Mouse (Mus musculus) neural tube, embryonic 13.5 days (tissue): ENCODE measurements around the gene Prrx2. TPM values are rescaled to one million over a fixed set of nuclear protein-coding genes. Genes with fewer than 3 reads are reported as not detected.

Experiments
- ATAC-seq: fragments of 200-750 bp; cut with Nextera tagmentation; 2 replicates; pipeline ENCODE4 v1.8.0; 2017; ENCODE audit warnings: low read depth, mild to moderate bottlenecking, moderate TSS enrichment, moderate library complexity
- H3K27ac ChIP-seq: fragments of 300-500 bp; sonication (generic); replicated peaks from 2 replicates; pipeline ENCODE4 v1.5.1; 2015; ENCODE audit warnings: moderate library complexity, mild to moderate bottlenecking, inconsistent platforms
- H3K27me3 ChIP-seq: fragments of 300-500 bp; sonication (generic); 2 replicates; pipeline ENCODE4 v1.6.1; 2015; ENCODE audit warnings: mild to moderate bottlenecking, inconsistent platforms
- H3K36me3 ChIP-seq: fragments of 300-500 bp; sonication (generic); 2 replicates; pipeline ENCODE4 v1.6.1; 2015; ENCODE audit warnings: mild to moderate bottlenecking, inconsistent platforms
- H3K4me1 ChIP-seq: fragments of 300-500 bp; sonication (generic); replicated peaks from 2 replicates; pipeline ENCODE4 v1.6.1; 2015; ENCODE audit warnings: inconsistent platforms
- H3K4me2 ChIP-seq: fragments of 300-500 bp; sonication (generic); 2 replicates; pipeline ENCODE4 v1.6.1; 2015; ENCODE audit warnings: inconsistent platforms, mild to moderate bottlenecking, moderate library complexity
- H3K4me3 ChIP-seq: fragments of 300-500 bp; sonication (generic); 2 replicates; pipeline ENCODE4 v1.5.1; 2015; ENCODE audit warnings: mild to moderate bottlenecking, inconsistent platforms
- H3K9ac ChIP-seq: fragments of 300-500 bp; sonication (generic); 2 replicates; pipeline ENCODE4 v1.6.1; 2015; ENCODE audit warnings: moderate library complexity, mild to moderate bottlenecking, inconsistent platforms
- H3K9me3 ChIP-seq: fragments of 300-500 bp; sonication (generic); 2 replicates; pipeline ENCODE4 v1.6.1; 2016; ENCODE audit warnings: inconsistent platforms
- WGBS: fragments of 180-500 bp; shearing (Covaris S2); methylation state at CpG from one replicate; pipeline ENCODE4 v1.1.7; 2015; 5-methylcytosine and 5-hydroxymethylcytosine counted together
- polyA plus RNA-seq: library from polyadenylated mRNA; unstranded; fragments of >200 nt; fragmentation: Nextera tagmentation; extraction: Ambion mirVana; gene quantifications from 2 replicates; pipeline ENCODE4 v1.2.1, GENCODE M21; 2015

Prrx2 gene
- polyA plus RNA-seq, 1 experiment from 2014 or later, result 1.7 TPM

DNA sequence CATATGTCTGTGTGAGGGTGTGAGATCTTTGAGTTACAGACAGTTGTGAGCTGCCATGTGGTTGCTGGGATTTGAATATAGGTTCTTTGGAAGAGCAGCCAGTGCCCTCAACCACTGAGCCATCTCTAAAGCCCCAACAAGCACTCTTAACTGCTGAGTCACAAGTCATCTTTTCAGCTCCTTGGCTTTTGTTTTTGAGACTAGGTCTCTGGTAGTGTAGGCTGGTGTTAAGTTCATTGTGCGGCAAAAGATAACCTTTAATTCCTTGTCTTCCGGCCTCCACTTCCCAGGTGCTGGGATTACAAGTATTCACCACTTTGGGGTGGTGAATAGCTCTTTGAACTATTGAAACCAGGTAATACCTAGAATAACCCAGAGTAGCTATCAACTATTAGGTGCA is 28.8 kb upstream of the Prrx2 start:
- Histone ChIP-seq H3K9me3 (no peaks in the 10 kb centered on the region), H3K36me3 (no peaks in the 10 kb centered on the region), H3K4me3 (no peak overlapping the region), H3K27ac (no peak overlapping the region), H3K4me2 (no peak overlapping the region), H3K4me1 (peaks cover 39% of the 10 kb centered on the region), H3K27me3 (peaks cover 28% of the 10 kb centered on the region), H3K9ac (no peak overlapping the region)
- ATAC-seq, result no peak
- 100% methylated on average over 2 of the region's 2 CpGs for WGBS

DNA sequence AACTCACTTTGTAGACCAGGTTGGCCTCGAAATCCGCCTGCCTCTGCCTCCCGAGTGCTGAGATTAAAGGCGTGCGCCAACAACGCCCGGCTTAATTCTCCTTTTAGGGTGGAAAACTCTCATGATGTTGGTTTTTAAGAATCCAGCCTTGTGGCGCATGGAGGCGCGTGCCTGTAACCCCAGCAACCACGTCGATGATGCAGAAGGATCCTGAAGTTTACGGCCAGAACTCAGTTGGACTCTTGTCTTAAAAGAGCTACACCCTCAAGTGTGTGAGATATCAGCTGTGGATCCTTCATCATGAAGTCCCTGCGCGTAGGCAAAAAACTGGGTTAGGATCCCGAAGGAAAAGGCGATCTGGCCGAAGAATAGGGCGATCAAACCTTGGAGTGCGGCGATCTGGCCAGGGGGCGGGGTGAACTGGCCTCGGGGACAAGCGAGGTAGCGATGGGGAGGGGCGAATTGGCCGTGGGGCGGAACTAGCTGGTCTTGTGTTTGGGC is 27.6 kb upstream of the Prrx2 start:
- Histone ChIP-seq H3K9ac (peak overlapping the region; percentile 96), H3K4me1 (peaks cover 38% of the 10 kb centered on the region), H3K9me3 (no peaks in the 10 kb centered on the region), H3K4me2 (peak overlapping the region; percentile 96), H3K27me3 (peaks cover 16% of the 10 kb centered on the region), H3K36me3 (peaks cover 2% of the 10 kb centered on the region), H3K4me3 (peak overlapping the region; percentile 83), H3K27ac (peak overlapping the region; percentile 86)
- 7% methylated on average over 28 of the region's 28 CpGs for WGBS
- no peak; the same call in 1 of the 2 replicates for ATAC-seq

GRCm38 (mm10) chr2:30807648-30808295 is 27.0 kb upstream of the Prrx2 start, which contains the start of gene Ntmt1:
Gene Ntmt1, plus strand, starts transcription at chr2:30807826.
- peaks cover 10% of the 10 kb centered on the region; the same call in 1 of the 2 replicates for H3K27me3 ChIP-seq
- H3K4me3 ChIP-seq, result peak within 1 kb of the TSS; percentile 83
- H3K36me3 ChIP-seq, result peaks cover 7% of the 10 kb centered on the region
- ATAC-seq, result peak; percentile 97
- peak within 1 kb of the TSS; percentile 96 for H3K9ac ChIP-seq
- WGBS, result under 1% methylated on average over 44 of the region's 44 CpGs
- peaks cover 38% of the 10 kb centered on the region for H3K4me1 ChIP-seq
- peak within 1 kb of the TSS; percentile 96 for H3K4me2 ChIP-seq
- peak within 1 kb of the TSS; percentile 86 for H3K27ac ChIP-seq
- H3K9me3 ChIP-seq, result no peaks in the 10 kb centered on the region

DNA sequence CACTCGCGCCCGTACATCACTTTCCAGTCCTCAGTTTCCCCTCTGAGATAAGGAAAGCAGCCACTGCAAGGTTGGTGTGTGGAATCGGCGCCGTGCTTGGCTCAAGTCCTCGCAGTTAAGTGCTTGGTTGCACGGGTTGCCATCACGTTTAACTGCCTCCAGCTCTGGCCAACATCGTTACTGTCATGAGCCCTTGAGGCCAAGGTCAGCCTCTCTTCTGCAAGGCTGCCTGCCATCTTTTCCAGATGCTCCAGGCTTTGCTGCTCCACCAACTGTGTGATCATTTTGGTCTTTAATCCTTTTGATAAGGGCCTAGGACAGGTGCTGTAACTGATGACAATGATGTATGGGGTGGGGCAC is 26.5 kb upstream of the Prrx2 start:
- Histone ChIP-seq H3K27ac (peak overlapping the region; percentile 86), H3K9ac (peak overlapping the region; percentile 96), H3K36me3 (peaks cover 12% of the 10 kb centered on the region), H3K4me3 (peak overlapping the region; percentile 83), H3K9me3 (no peaks in the 10 kb centered on the region), H3K4me2 (peak overlapping the region; percentile 96), H3K27me3 (0 out of 2 replicates have a peak, but pooled peaks cover 5% of the 10 kb centered on the region), H3K4me1 (peaks cover 38% of the 10 kb centered on the region)
- ATAC-seq, result peak; percentile 25
- 5% methylated on average over 10 of the region's 10 CpGs for WGBS

DNA sequence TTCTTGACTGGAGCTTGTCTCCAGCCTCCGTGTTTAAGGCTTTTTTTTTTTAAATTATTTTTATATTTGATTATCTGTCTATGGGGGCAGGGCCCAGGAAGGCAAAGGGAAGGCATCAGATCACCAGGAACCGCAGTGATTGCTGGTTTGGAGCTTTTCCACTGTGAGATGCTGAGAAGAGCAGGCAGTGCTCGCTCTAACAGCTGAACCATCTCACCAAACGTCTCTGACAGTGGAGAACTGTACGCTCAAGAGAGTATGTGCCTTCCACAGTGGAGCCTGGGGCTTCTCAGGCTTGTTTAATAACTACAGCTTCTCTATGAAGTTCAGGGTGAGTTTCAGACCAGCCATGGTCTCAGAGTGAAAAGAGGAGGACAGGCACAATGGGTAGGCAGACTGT is 25.3 kb upstream of the Prrx2 start:
- H3K9me3 ChIP-seq, result no peaks in the 10 kb centered on the region
- H3K36me3 ChIP-seq, result peaks cover 24% of the 10 kb centered on the region
- H3K9ac ChIP-seq, result peak overlapping the region; percentile 56
- H3K27ac ChIP-seq, result no peak overlapping the region
- WGBS, result 89% methylated on average over 5 of the region's 5 CpGs
- peak overlapping the region; percentile 83 for H3K4me3 ChIP-seq
- ATAC-seq, result no peak
- H3K4me1 ChIP-seq, result peaks cover 38% of the 10 kb centered on the region
- H3K27me3 ChIP-seq, result no peaks in the 10 kb centered on the region
- peak overlapping the region; percentile 96 for H3K4me2 ChIP-seq

- no peak for ATAC-seq
- no peak overlapping the region for H3K9ac ChIP-seq
- H3K9me3 ChIP-seq, result no peaks in the 10 kb centered on the region
- WGBS, result 72% methylated on average over 7 of the region's 7 CpGs
- no peak overlapping the region for H3K4me3 ChIP-seq
- H3K4me1 ChIP-seq, result peaks cover 38% of the 10 kb centered on the region
- H3K4me2 ChIP-seq, result peak overlapping the region; percentile 1; the same call in 1 of the 2 replicates
- H3K27ac ChIP-seq, result no peak overlapping the region
- H3K36me3 ChIP-seq, result peaks cover 35% of the 10 kb centered on the region
- H3K27me3 ChIP-seq, result no peaks in the 10 kb centered on the region
Observed at GRCm38 (mm10) chr2:30810573-30810972, 24.2 kb upstream of the Prrx2 start.

GRCm38 (mm10) chr2:30816383-30816782 is 18.4 kb upstream of the Prrx2 start:
- Histone ChIP-seq H3K9ac (no peak overlapping the region), H3K4me3 (no peak overlapping the region), H3K4me1 (peaks cover 11% of the 10 kb centered on the region), H3K27ac (no peak overlapping the region), H3K4me2 (no peak overlapping the region), H3K36me3 (peaks cover 82% of the 10 kb centered on the region), H3K27me3 (no peaks in the 10 kb centered on the region), H3K9me3 (no peaks in the 10 kb centered on the region)
- ATAC-seq, result no peak
- 96% methylated on average over 1 of the region's 1 CpGs for WGBS

- no peak for ATAC-seq
- H3K27me3 ChIP-seq, result no peaks in the 10 kb centered on the region
- no peaks in the 10 kb centered on the region for H3K9me3 ChIP-seq
- no peak overlapping the region for H3K27ac ChIP-seq
- no peak overlapping the region for H3K4me2 ChIP-seq
- H3K4me1 ChIP-seq, result peaks cover 26% of the 10 kb centered on the region
- H3K36me3 ChIP-seq, result peaks cover 87% of the 10 kb centered on the region
- H3K4me3 ChIP-seq, result no peak overlapping the region
- WGBS, result 96% methylated on average over 5 of the region's 5 CpGs
- H3K9ac ChIP-seq, result no peak overlapping the region
Observed at GRCm38 (mm10) chr2:30819873-30820272, 14.9 kb upstream of the Prrx2 start.

GRCm38 (mm10) chr2:30821073-30821472 is 13.7 kb upstream of the Prrx2 start:
- Histone ChIP-seq H3K4me1 (peaks cover 26% of the 10 kb centered on the region), H3K36me3 (peaks cover 87% of the 10 kb centered on the region), H3K27me3 (no peaks in the 10 kb centered on the region), H3K9me3 (no peaks in the 10 kb centered on the region), H3K4me2 (no peak overlapping the region), H3K27ac (no peak overlapping the region), H3K4me3 (no peak overlapping the region), H3K9ac (no peak overlapping the region)
- no peak for ATAC-seq
- WGBS, result 95% methylated on average over 3 of the region's 3 CpGs

DNA sequence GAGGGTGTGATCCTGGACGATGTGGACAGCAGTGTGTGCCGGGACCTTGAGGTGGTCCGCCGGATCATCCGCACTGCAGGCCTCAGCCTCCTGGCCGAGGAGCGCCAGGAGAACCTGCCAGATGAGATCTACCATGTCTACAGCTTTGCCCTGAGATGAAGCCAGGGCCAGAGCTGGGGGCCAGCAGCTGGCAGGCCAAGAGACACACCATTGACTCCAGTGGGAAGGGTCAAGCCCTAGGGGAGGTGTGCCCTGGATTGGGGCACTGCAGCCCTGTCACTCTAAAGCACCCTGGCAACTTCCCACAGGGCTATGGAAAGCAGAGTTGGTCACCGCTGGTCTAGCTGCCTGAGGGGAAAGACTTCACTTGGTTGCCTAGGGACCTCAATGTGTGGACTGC is 12.3 kb upstream of the Prrx2 start:
- H3K4me2 ChIP-seq, result no peak overlapping the region
- no peaks in the 10 kb centered on the region for H3K9me3 ChIP-seq
- WGBS, result 91% methylated on average over 8 of the region's 8 CpGs
- peaks cover 83% of the 10 kb centered on the region for H3K36me3 ChIP-seq
- no peak overlapping the region for H3K9ac ChIP-seq
- H3K4me1 ChIP-seq, result peaks cover 39% of the 10 kb centered on the region
- H3K27me3 ChIP-seq, result no peaks in the 10 kb centered on the region
- H3K27ac ChIP-seq, result peak overlapping the region; percentile 68
- H3K4me3 ChIP-seq, result no peak overlapping the region
- no peak for ATAC-seq

DNA sequence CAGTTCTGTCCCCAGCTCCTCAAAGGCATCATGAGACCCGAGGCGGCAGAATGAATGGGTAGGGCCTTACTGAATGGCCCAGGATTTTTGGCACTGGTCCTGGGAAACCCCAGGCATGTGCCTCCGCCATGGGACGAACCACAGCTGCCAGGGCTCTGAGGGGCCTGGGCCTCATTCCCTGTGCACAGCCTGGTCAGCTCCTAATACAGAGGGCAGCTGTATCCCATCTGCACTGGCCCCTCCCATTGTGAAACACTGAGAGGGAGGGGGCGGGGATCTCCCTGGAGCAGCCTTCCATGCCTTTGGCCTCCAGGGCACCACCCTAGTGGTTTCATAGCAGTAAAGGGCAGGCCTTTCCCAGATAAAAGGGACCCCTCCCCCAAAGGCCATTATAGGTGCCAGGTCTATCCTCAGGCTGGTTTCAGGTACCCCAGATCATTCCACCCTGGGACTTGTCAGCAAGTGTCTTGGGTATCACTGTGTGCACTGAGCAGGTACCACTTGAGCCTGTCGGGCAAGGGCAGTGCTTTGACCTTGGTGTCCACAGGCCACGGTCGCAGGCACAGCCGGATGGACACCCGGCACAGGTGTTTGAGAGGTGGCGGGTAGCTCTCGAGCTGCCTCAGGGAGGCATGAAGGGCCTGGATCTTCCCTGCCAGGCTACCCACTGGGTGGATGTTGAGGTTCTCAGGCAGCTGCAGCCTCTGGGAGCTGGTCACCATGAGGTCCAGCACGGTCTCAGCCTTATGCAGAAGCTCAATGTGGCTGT is 11.2 kb upstream of the Prrx2 start:
- H3K27me3 ChIP-seq, result no peaks in the 10 kb centered on the region
- no peak overlapping the region for H3K4me3 ChIP-seq
- H3K9ac ChIP-seq, result no peak overlapping the region
- H3K9me3 ChIP-seq, result no peaks in the 10 kb centered on the region
- H3K36me3 ChIP-seq, result peaks cover 77% of the 10 kb centered on the region
- 62% methylated on average over 13 of the region's 13 CpGs for WGBS
- H3K4me2 ChIP-seq, result no peak overlapping the region
- peak overlapping the region; percentile 68 for H3K27ac ChIP-seq
- H3K4me1 ChIP-seq, result peaks cover 38% of the 10 kb centered on the region
- ATAC-seq, result peak; percentile 44; the same call in 1 of the 2 replicates
